Mouse (Mus musculus) heart, embryonic 14.5 days (tissue): Measurements from ENCODE around the gene Fitm2. TPM values are rescaled to one million over a fixed set of nuclear protein-coding genes. Genes with fewer than 3 reads are reported as not detected.

ENCODE experiments used
- ATAC-seq: fragments of 200-750 bp; cut with Nextera tagmentation; 2 replicates; pipeline ENCODE4 v1.8.0; 2017; ENCODE audit warnings: low read depth, moderate TSS enrichment; ENCODE audit not compliant: insufficient number of reproducible peaks, insufficient read depth, low FRiP score
- H3K27ac ChIP-seq, 2 experiments: fragments of 200-500 bp in 1 of 2; fragments of 300-500 bp in 1 of 2; sonication (generic) in 1 of 2; replicated peaks in 1 of 2; 2 replicates each; pipeline ENCODE4 v1.5.1; 2012 to 2014; ENCODE audit warnings: low read depth in 2 of 2, low read length in 2 of 2, control low read depth in 1 of 2, mild to moderate bottlenecking in 1 of 2, mixed read lengths in 1 of 2; ENCODE audit not compliant: control insufficient read depth in 1 of 2, insufficient read depth in 1 of 2
- H3K27me3 ChIP-seq: fragments of 300-500 bp; sonication (generic); 2 replicates; pipeline ENCODE4 v1.6.1; 2014; ENCODE audit warnings: mild to moderate bottlenecking, low read length, control low read depth; ENCODE audit not compliant: control insufficient read depth, insufficient read depth
- H3K36me3 ChIP-seq: fragments of 300-500 bp; sonication (generic); 2 replicates; pipeline ENCODE4 v1.6.1; 2014; ENCODE audit warnings: mild to moderate bottlenecking, control low read depth, low read length, mixed read lengths; ENCODE audit not compliant: control insufficient read depth, insufficient read depth
- H3K4me1 ChIP-seq, 2 experiments: fragments of 200-500 bp in 1 of 2; fragments of 300-500 bp in 1 of 2; sonication (generic) in 1 of 2; 2 replicates each; pipeline ENCODE4 v1.6.1; 2012 to 2014; ENCODE audit warnings: low read length in 2 of 2, control low read depth in 1 of 2, mixed read lengths in 1 of 2; ENCODE audit not compliant: control insufficient read depth in 2 of 2, insufficient read depth in 2 of 2
- H3K4me2 ChIP-seq: fragments of 300-500 bp; sonication (generic); 2 replicates; pipeline ENCODE4 v1.6.1; 2014; ENCODE audit warnings: mild to moderate bottlenecking, low read length
- H3K4me3 ChIP-seq, 2 experiments: fragments of 200-500 bp in 1 of 2; fragments of 300-500 bp in 1 of 2; sonication (generic) in 1 of 2; 2 replicates each; pipeline ENCODE4 v1.5.1; 2012 to 2014; ENCODE audit warnings: low read length in 2 of 2, mild to moderate bottlenecking in 2 of 2, control low read depth in 1 of 2, low read depth in 1 of 2, moderate library complexity in 1 of 2; ENCODE audit not compliant: control insufficient read depth in 1 of 2, insufficient read depth in 1 of 2
- H3K9ac ChIP-seq: fragments of 300-500 bp; sonication (generic); 2 replicates; pipeline ENCODE4 v1.6.1; 2014; ENCODE audit warnings: mild to moderate bottlenecking, low read length
- H3K9me3 ChIP-seq: fragments of 300-500 bp; sonication (generic); 2 replicates; pipeline ENCODE4 v1.6.1; 2016; ENCODE audit warnings: low read length, control low read depth; ENCODE audit not compliant: control insufficient read depth
- WGBS: fragments of 180-500 bp; shearing (Covaris S2); extraction: QIAGEN DNeasy Blood & Tissue Kit; methylation state at CpG from one replicate; pipeline ENCODE4 v1.1.7; 2014; 5-methylcytosine and 5-hydroxymethylcytosine counted together
- polyA plus RNA-seq: library from polyadenylated mRNA; unstranded; fragments of >200 nt; fragmentation: Nextera tagmentation; extraction: Ambion mirVana; gene quantifications from 2 replicates; pipeline ENCODE4 v1.2.1, GENCODE M21; 2014

Gene Fitm2
- 13.8 and 14.0 TPM in 2 replicates for polyA plus RNA-seq

DNA sequence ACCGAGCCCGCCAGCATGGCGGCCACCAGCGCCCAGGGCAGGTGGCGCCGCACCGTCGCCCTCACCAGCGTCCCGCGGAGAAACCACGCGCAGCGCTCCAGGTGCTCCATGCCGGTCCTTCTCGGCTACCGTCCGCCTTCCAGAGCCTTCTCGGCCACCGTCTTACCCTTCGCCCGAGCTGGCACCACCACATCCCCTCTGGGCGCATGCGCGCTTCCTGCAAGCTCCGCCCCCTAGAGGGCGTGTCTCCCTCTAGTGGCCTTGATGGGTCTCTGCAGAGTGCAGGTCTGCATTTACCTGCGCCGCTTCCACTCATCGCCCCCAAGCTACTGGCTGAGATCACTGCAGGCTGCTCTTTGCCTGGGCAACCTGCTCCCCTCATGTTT, at the start of gene Fitm2:
Fitm2 (minus strand) TSS at position 164 of the 386 bp plus-strand sequence.
- WGBS: under 1% methylated on average over 30 of the region's 30 CpGs
- peak; percentile 86 for ATAC-seq

GRCm38 (mm10) chr2:163506300-163507004, 34.0 kb upstream of the Fitm2 start, which contains the start of gene Hnf4a:
TSS of gene Hnf4a (plus strand) at chr2:163506808.
- WGBS: 76% methylated on average over 10 of the region's 10 CpGs
- Histone ChIP-seq H3K9ac (no peak within 1 kb of the TSS), H3K36me3 (no peaks in the 10 kb centered on the region), H3K27ac (no peak within 1 kb of the TSS), H3K4me1 (no peaks in the 10 kb centered on the region), H3K9me3 (no peaks in the 10 kb centered on the region), H3K4me2 (no peak within 1 kb of the TSS), H3K4me3 (no peak within 1 kb of the TSS), H3K27me3 (no peaks in the 10 kb centered on the region)
- ATAC-seq: no peak

More for the DNA sequence above, at the start of gene Fitm2:
- H3K4me2 ChIP-seq: peak within 1 kb of the TSS; percentile 71
- H3K27me3 ChIP-seq: no peaks in the 10 kb centered on the region
- peaks cover 25% of the 10 kb centered on the region for H3K36me3 ChIP-seq
- peak within 1 kb of the TSS; percentile 50 to 61 for H3K27ac ChIP-seq
- H3K4me1 ChIP-seq: peaks cover 9 to 10% of the 10 kb centered on the region in 2 experiments
- H3K9ac ChIP-seq: peak within 1 kb of the TSS; percentile 83
- peak within 1 kb of the TSS; percentile 73 to 84 for H3K4me3 ChIP-seq
- H3K9me3 ChIP-seq: no peaks in the 10 kb centered on the region

GRCm38 (mm10) chr2:163503191-163503590, 30.8 kb upstream of the Fitm2 start:
- H3K9ac ChIP-seq: no peak overlapping the region
- no peak overlapping the region for H3K4me2 ChIP-seq
- H3K27ac ChIP-seq: no peak overlapping the region
- 60% methylated on average over 7 of the region's 7 CpGs for WGBS
- no peaks in the 10 kb centered on the region for H3K4me1 ChIP-seq
- H3K27me3 ChIP-seq: no peaks in the 10 kb centered on the region
- H3K36me3 ChIP-seq: no peaks in the 10 kb centered on the region
- no peaks in the 10 kb centered on the region for H3K9me3 ChIP-seq
- ATAC-seq: no peak
- H3K4me3 ChIP-seq: no peak overlapping the region

GRCm38 (mm10) chr2:163502219-163502618, 29.8 kb upstream of the Fitm2 start:
- Histone ChIP-seq H3K4me2 (no peak overlapping the region), H3K27me3 (no peaks in the 10 kb centered on the region), H3K36me3 (no peaks in the 10 kb centered on the region), H3K4me3 (no peak overlapping the region), H3K4me1 (no peaks in the 10 kb centered on the region), H3K27ac (no peak overlapping the region), H3K9me3 (no peaks in the 10 kb centered on the region), H3K9ac (no peak overlapping the region)
- ATAC-seq: no peak
- 70% methylated on average over 2 of the region's 2 CpGs for WGBS

- Histone ChIP-seq H3K36me3 (no peaks in the 10 kb centered on the region), H3K9me3 (no peaks in the 10 kb centered on the region), H3K27me3 (0 out of 2 replicates have a peak, but pooled peaks cover 3% of the 10 kb centered on the region), H3K9ac (no peak overlapping the region), H3K4me1 (no peaks in the 10 kb centered on the region), H3K4me2 (no peak overlapping the region), H3K4me3 (no peak overlapping the region), H3K27ac (no peak overlapping the region)
- ATAC-seq: no peak
- WGBS: 21% methylated on average over 6 of the region's 6 CpGs
Measured at GRCm38 (mm10) chr2:163494456-163494855, 22.0 kb upstream of the Fitm2 start.

GRCm38 (mm10) chr2:163493976-163494375, 21.5 kb upstream of the Fitm2 start:
- Histone ChIP-seq H3K4me2 (no peak overlapping the region), H3K9me3 (no peaks in the 10 kb centered on the region), H3K4me1 (no peaks in the 10 kb centered on the region), H3K27me3 (0 out of 2 replicates have a peak, but pooled peaks cover 3% of the 10 kb centered on the region), H3K9ac (no peak overlapping the region), H3K36me3 (no peaks in the 10 kb centered on the region), H3K27ac (no peak overlapping the region), H3K4me3 (no peak overlapping the region)
- 25% methylated on average over 5 of the region's 5 CpGs for WGBS
- ATAC-seq: no peak

- Histone ChIP-seq H3K4me2 (no peak overlapping the region), H3K4me1 (no peaks in the 10 kb centered on the region), H3K4me3 (no peak overlapping the region), H3K27ac (no peak overlapping the region), H3K36me3 (no peaks in the 10 kb centered on the region), H3K27me3 (0 out of 2 replicates have a peak, but pooled peaks cover 3% of the 10 kb centered on the region), H3K9me3 (no peaks in the 10 kb centered on the region), H3K9ac (no peak overlapping the region)
- no peak for ATAC-seq
- WGBS: 32% methylated on average over 5 of the region's 5 CpGs
Measured at GRCm38 (mm10) chr2:163493031-163493430, 20.6 kb upstream of the Fitm2 start.
